ENCODE assay signal across 9 mouse cellular contexts in the genomic region with DNA sequence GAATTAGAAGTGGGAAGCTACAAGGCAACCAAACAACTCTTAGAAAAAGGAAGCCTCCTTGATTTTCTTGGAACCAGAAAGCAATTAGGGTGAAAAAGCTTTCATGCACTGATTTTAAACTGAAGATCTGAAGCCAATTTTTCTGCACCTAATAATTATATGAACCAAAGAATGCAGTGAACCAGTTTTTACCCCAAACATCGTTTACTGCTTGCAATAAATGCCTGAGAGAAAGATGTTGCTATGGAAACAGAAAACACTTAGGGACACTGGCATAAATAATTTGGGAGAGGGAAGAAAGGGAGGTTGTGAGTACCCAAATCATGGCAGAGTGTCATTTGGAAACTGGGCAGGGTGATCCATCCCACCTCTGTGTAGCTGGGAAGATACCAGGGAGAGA.
DNase-seq lines count a peak whose midpoint lies in the region; ATAC-seq and TF ChIP-seq lines count a peak whose summit lies in the region.
"Had no signal": no experiment of that assay in that cellular context is flagged by ENCODE, and none has a peak within 500 bp of the region (broad histone marks: within the 10 kb centered on the region; RNA-seq: fewer than 3 reads in every experiment).

No protein-coding gene starts in this region.

- no peak for DNase-seq in lung, postnatal 14 days
- DNase-seq in forebrain, embryonic 14.5 days (ENCODE audit: low spot score) = peak; percentile 67
- no peak for DNase-seq in thymus, postnatal 0 days (ENCODE audit: low spot score)
- DNase-seq in cerebellum, postnatal 14 days = no peak

- H3K27me3 ChIP-seq in hindbrain, embryonic 13.5 days = no peaks in the 10 kb centered on the region
- no peaks in the 10 kb centered on the region for H3K27me3 ChIP-seq in hindbrain, embryonic 12.5 days
- H3K27me3 ChIP-seq in lung, embryonic 16.5 days (ENCODE audit: control insufficient read depth, insufficient read depth, low read depth, low read length) = no peaks in the 10 kb centered on the region
- no peaks in the 10 kb centered on the region for H3K27me3 ChIP-seq in forebrain, embryonic 14.5 days (replicated peaks; ENCODE audit: control insufficient read depth, insufficient read depth, low read length)

- no peak for ATAC-seq in hindbrain, embryonic 13.5 days (ENCODE audit: low FRiP score)
- no peak for ATAC-seq in hindbrain, embryonic 12.5 days (ENCODE audit: low FRiP score)
- ATAC-seq in lung, embryonic 16.5 days (ENCODE audit: low read depth) = no peak
- ATAC-seq in forebrain, embryonic 14.5 days = no peak
- ATAC-seq: activated CD4-positive, CD25-positive, alpha-beta regulatory T cell, adult 4 months had no signal

- H3K4me1 ChIP-seq in hindbrain, embryonic 13.5 days (replicated peaks) = peaks cover 17% of the 10 kb centered on the region
- H3K4me1 ChIP-seq in hindbrain, embryonic 12.5 days = peaks cover 16% of the 10 kb centered on the region
- H3K4me1 ChIP-seq in lung, embryonic 16.5 days (replicated peaks; ENCODE audit: control insufficient read depth, insufficient read depth, low read length) = peaks cover 10% of the 10 kb centered on the region
- peaks cover 10% of the 10 kb centered on the region for H3K4me1 ChIP-seq in forebrain, embryonic 14.5 days (ENCODE audit: control insufficient read depth, insufficient read depth, low read length)
- H3K4me1 ChIP-seq in olfactory bulb, adult 2 months (ENCODE audit: control insufficient read depth, insufficient read depth, low read length) = peaks cover 21% of the 10 kb centered on the region

- H3K4me2 ChIP-seq in hindbrain, embryonic 13.5 days = no peak overlapping the region
- H3K4me2 ChIP-seq in hindbrain, embryonic 12.5 days (replicated peaks) = no peak overlapping the region
- no peak overlapping the region for H3K4me2 ChIP-seq in lung, embryonic 16.5 days (ENCODE audit: low read depth, low read length)
- H3K4me2 ChIP-seq in forebrain, embryonic 14.5 days (ENCODE audit: low read length) = no peak overlapping the region

- 21% methylated on average over 1 of the region's 1 CpGs for WGBS in hindbrain, embryonic 13.5 days
- 61% methylated on average over 1 of the region's 1 CpGs for WGBS in hindbrain, embryonic 12.5 days
- WGBS in lung, embryonic 16.5 days = 38% methylated on average over 1 of the region's 1 CpGs
- 2% methylated on average over 1 of the region's 1 CpGs for WGBS in forebrain, embryonic 14.5 days
- WGBS in olfactory bulb, adult 2 months = 8% methylated on average over 1 of the region's 1 CpGs

- TF ChIP-seq POLR2A in olfactory bulb, adult 2 months (IDR thresholded peaks at IDR 0.05; ENCODE audit: insufficient read depth, low read depth, low read length) = no peak

- H3K9ac ChIP-seq in hindbrain, embryonic 13.5 days = no peak overlapping the region
- no peak overlapping the region for H3K9ac ChIP-seq in hindbrain, embryonic 12.5 days
- H3K9ac ChIP-seq in lung, embryonic 16.5 days (ENCODE audit: low read length) = no peak overlapping the region
- H3K9ac ChIP-seq in forebrain, embryonic 14.5 days (ENCODE audit: low read length) = no peak overlapping the region

- TF ChIP-seq CTCF in olfactory bulb, adult 2 months (IDR thresholded peaks at IDR 0.05; ENCODE audit: insufficient read depth, low read depth, low read length) = no peak

- no peaks in the 10 kb centered on the region for H3K9me3 ChIP-seq in hindbrain, embryonic 13.5 days
- H3K9me3 ChIP-seq in hindbrain, embryonic 12.5 days (replicated peaks) = no peaks in the 10 kb centered on the region
- H3K9me3 ChIP-seq in lung, embryonic 16.5 days (ENCODE audit: control insufficient read depth, low read length) = no peaks in the 10 kb centered on the region
- no peaks in the 10 kb centered on the region for H3K9me3 ChIP-seq in forebrain, embryonic 14.5 days (replicated peaks; ENCODE audit: control insufficient read depth, low read length)

- peak overlapping the region; percentile 64 for H3K27ac ChIP-seq in hindbrain, embryonic 13.5 days
- no peak overlapping the region for H3K27ac ChIP-seq in hindbrain, embryonic 12.5 days
- H3K27ac ChIP-seq in lung, embryonic 16.5 days (ENCODE audit: low read length) = peak overlapping the region; percentile 68
- peak overlapping the region; percentile 23; the same call in 1 of the 2 replicates for H3K27ac ChIP-seq in forebrain, embryonic 14.5 days (ENCODE audit: low read depth, low read length)
- H3K27ac ChIP-seq in olfactory bulb, adult 2 months (ENCODE audit: insufficient read depth, low read depth, low read length) = peak overlapping the region; percentile 77

- H3K4me3 ChIP-seq in hindbrain, embryonic 13.5 days = no peak overlapping the region
- H3K4me3 ChIP-seq in hindbrain, embryonic 12.5 days = no peak overlapping the region
- no peak overlapping the region for H3K4me3 ChIP-seq in lung, embryonic 16.5 days (ENCODE audit: low read length)
- no peak overlapping the region for H3K4me3 ChIP-seq in forebrain, embryonic 14.5 days (ENCODE audit: low read depth, low read length)
- H3K4me3 ChIP-seq in olfactory bulb, adult 2 months (ENCODE audit: insufficient read depth, low read depth, low read length) = no peak overlapping the region

- H3K36me3 ChIP-seq in hindbrain, embryonic 13.5 days = no peaks in the 10 kb centered on the region
- H3K36me3 ChIP-seq in hindbrain, embryonic 12.5 days = no peaks in the 10 kb centered on the region
- H3K36me3 ChIP-seq in lung, embryonic 16.5 days (ENCODE audit: control insufficient read depth, insufficient read depth, low read length) = no peaks in the 10 kb centered on the region
- no peaks in the 10 kb centered on the region for H3K36me3 ChIP-seq in forebrain, embryonic 14.5 days (ENCODE audit: control insufficient read depth, insufficient read depth, low read length)
